ENCODE assay signal across 8 mouse cellular contexts in genomic region chr10:42457557-42458191, GRCm38 (mm10). TPM values are rescaled to one million over a fixed set of nuclear protein-coding genes. Genes with fewer than 3 reads are reported as not detected.
DNase-seq lines count a peak whose midpoint lies in the region; ATAC-seq lines count a peak whose summit lies in the region.

No protein-coding gene starts in this region.

- H3K4me2 ChIP-seq in heart, embryonic 15.5 days = no peak overlapping the region

- peaks cover 19% of the 10 kb centered on the region for H3K4me1 ChIP-seq in heart, embryonic 15.5 days (replicated peaks)
- H3K4me1 ChIP-seq in limb, embryonic 10.5 days = no peaks in the 10 kb centered on the region

- ATAC-seq in heart, embryonic 15.5 days (replicated peaks; ENCODE audit: insufficient number of reproducible peaks, insufficient read depth, low FRiP score, low read depth) = peak; percentile 83

- WGBS in heart, embryonic 15.5 days = 41% methylated on average over 9 of the region's 9 CpGs
- 83% methylated on average over 9 of the region's 9 CpGs for WGBS in limb, embryonic 10.5 days

- H3K9ac ChIP-seq in heart, embryonic 15.5 days = no peak overlapping the region

- DNase-seq in MN1 (ENCODE audit: low spot score) = peak; percentile 43
- peak; percentile 52 to 69 for DNase-seq in adrenal gland, postnatal 36 days
- DNase-seq in limb, embryonic 10.5 days (ENCODE audit: low spot score) = no peak
- DNase-seq in yolk sac, embryonic 10.5 days (ENCODE audit: low spot score) = no peak
- no peak for DNase-seq in cerebellum, postnatal 14 days
- DNase-seq in thymus, postnatal 36 days = no peak
- no peak for DNase-seq in thymus, adult 18-20 months

- H3K27me3 ChIP-seq in heart, embryonic 15.5 days = no peaks in the 10 kb centered on the region
- no peaks in the 10 kb centered on the region for H3K27me3 ChIP-seq in limb, embryonic 10.5 days (ENCODE audit: low read depth, poor library complexity, severe bottlenecking)

- no peak overlapping the region for H3K4me3 ChIP-seq in heart, embryonic 15.5 days
- no peak overlapping the region for H3K4me3 ChIP-seq in limb, embryonic 10.5 days

- H3K36me3 ChIP-seq in heart, embryonic 15.5 days = peaks cover 11% of the 10 kb centered on the region
- peaks cover 15% of the 10 kb centered on the region for H3K36me3 ChIP-seq in limb, embryonic 10.5 days

- peak overlapping the region; percentile 80 for H3K27ac ChIP-seq in heart, embryonic 15.5 days
- H3K27ac ChIP-seq in limb, embryonic 10.5 days = 0 out of 2 replicates have a peak overlapping the region, but pooled peaks have one; percentile 9

- H3K9me3 ChIP-seq in heart, embryonic 15.5 days (replicated peaks) = no peaks in the 10 kb centered on the region
- H3K9me3 ChIP-seq in limb, embryonic 10.5 days (replicated peaks) = no peaks in the 10 kb centered on the region

RNA-seq across cellular contexts. Expression of gene Afg1l, which starts 20.7 kb away (rescaled TPM):
- total RNA-seq in adrenal gland, postnatal 36 days (2021) = 10 to 100 TPM; 21.1 to 21.6 TPM
- 16.5 and 17.2 TPM in 2 replicates for polyA plus RNA-seq in heart, embryonic 15.5 days (2015; fragmentation: Nextera tagmentation; extraction: Ambion mirVana)
- polyA plus RNA-seq in limb, embryonic 10.5 days (2016; fragmentation: Nextera tagmentation; extraction: Ambion mirVana) = 4.0 and 4.6 TPM in 2 replicates

RNA-seq across cellular contexts. Expression of gene Snx3, which starts 44.2 kb away (rescaled TPM):
- 100 to 1,000 TPM; 213 to 260 TPM for total RNA-seq in adrenal gland, postnatal 36 days (2021)
- 340 and 352 TPM in 2 replicates for polyA plus RNA-seq in heart, embryonic 15.5 days (2015; fragmentation: Nextera tagmentation; extraction: Ambion mirVana)
- 236 and 240 TPM in 2 replicates for polyA plus RNA-seq in limb, embryonic 10.5 days (2016; fragmentation: Nextera tagmentation; extraction: Ambion mirVana)

Comparison
In these comparisons a context has a peak if more than half of its experiments do, and no peak if none do; other contexts are left out.
1. DNase-seq: peak in MN1 (single experiment) and adrenal gland, postnatal 36 days (2 of 2); none in limb, embryonic 10.5 days (single experiment), yolk sac, embryonic 10.5 days (single experiment), cerebellum, postnatal 14 days (0 of 2), thymus, postnatal 36 days (0 of 2) and thymus, adult 18-20 months (0 of 2).